Mouse (Mus musculus) stomach, embryonic 16.5 days (tissue): ENCODE measurements around the gene Gatm. TPM values are rescaled to one million over a fixed set of nuclear protein-coding genes. Genes with fewer than 3 reads are reported as not detected.
A peak's percentile ranks its signal among the peaks of the same experiment; 100 is the strongest.

ENCODE experiments used
- ATAC-seq: fragments of 200-750 bp; cut with Nextera tagmentation; 2 replicates; pipeline ENCODE4 v1.8.0; 2017; ENCODE audit warnings: moderate number of reproducible peaks, moderate TSS enrichment; ENCODE audit not compliant: insufficient read depth, low FRiP score
- H3K27ac ChIP-seq: fragments of 300-500 bp; sonication (generic); 2 replicates; pipeline ENCODE4 v1.5.1; 2014; ENCODE audit warnings: low read length
- H3K27me3 ChIP-seq: fragments of 300-500 bp; sonication (generic); 2 replicates; pipeline ENCODE4 v1.6.1; 2014; ENCODE audit warnings: low read length, control low read depth, mixed read lengths; ENCODE audit not compliant: control insufficient read depth, insufficient read depth
- H3K36me3 ChIP-seq: fragments of 300-500 bp; sonication (generic); 2 replicates; pipeline ENCODE4 v1.6.1; 2014; ENCODE audit warnings: low read length; ENCODE audit not compliant: control insufficient read depth, insufficient read depth
- H3K4me1 ChIP-seq: fragments of 300-500 bp; sonication (generic); 2 replicates; pipeline ENCODE4 v1.6.1; 2014; ENCODE audit warnings: low read length, control low read depth, mixed read lengths; ENCODE audit not compliant: control insufficient read depth, insufficient read depth
- H3K4me2 ChIP-seq: fragments of 300-500 bp; sonication (generic); 2 replicates; pipeline ENCODE4 v1.6.1; 2014; ENCODE audit warnings: low read depth, low read length, mixed read lengths
- H3K4me3 ChIP-seq: fragments of 300-500 bp; sonication (generic); replicated peaks from 2 replicates; pipeline ENCODE4 v1.5.1; 2014; ENCODE audit warnings: mild to moderate bottlenecking, low read length
- H3K9ac ChIP-seq: fragments of 300-500 bp; sonication (generic); 2 replicates; pipeline ENCODE4 v1.6.1; 2014; ENCODE audit warnings: low read length
- H3K9me3 ChIP-seq: fragments of 300-500 bp; sonication (generic); replicated peaks from 2 replicates; pipeline ENCODE4 v1.6.1; 2016; ENCODE audit warnings: low read length, control low read depth; ENCODE audit not compliant: control insufficient read depth
- WGBS: fragments of 180-500 bp; shearing (Covaris S2); extraction: QIAGEN DNeasy Blood & Tissue Kit; methylation state at CpG from one replicate; pipeline ENCODE4 v1.1.7; 2014; 5-methylcytosine and 5-hydroxymethylcytosine counted together
- polyA plus RNA-seq: library from polyadenylated mRNA; unstranded; fragments of >200 nt; fragmentation: Nextera tagmentation; extraction: Ambion mirVana; gene quantifications from 2 replicates; pipeline ENCODE4 v1.2.1, GENCODE M21; 2015

Gene Gatm
- 22.5 and 47.0 TPM in 2 replicates for polyA plus RNA-seq

GRCm38 (mm10) chr2:122610746-122611653 is at the start of gene Gatm:
TSS of gene Gatm (minus strand) at chr2:122611303.
- Histone ChIP-seq H3K36me3 (no peaks in the 10 kb centered on the region), H3K4me1 (peaks cover 3% of the 10 kb centered on the region; the same call in 1 of the 2 replicates), H3K27me3 (0 out of 2 replicates have a peak, but pooled peaks cover 4% of the 10 kb centered on the region), H3K9ac (peak within 1 kb of the TSS; percentile 72), H3K4me3 (peak within 1 kb of the TSS; percentile 53), H3K4me2 (peak within 1 kb of the TSS; percentile 90), H3K9me3 (no peaks in the 10 kb centered on the region), H3K27ac (no peak within 1 kb of the TSS)
- WGBS, result 3% methylated on average over 48 of the region's 48 CpGs
- peak; percentile 92 for ATAC-seq

GRCm38 (mm10) chr2:122659825-122660224 is 48.7 kb upstream of the Gatm start:
- Histone ChIP-seq H3K27me3 (no peaks in the 10 kb centered on the region), H3K36me3 (no peaks in the 10 kb centered on the region), H3K27ac (no peak overlapping the region), H3K9me3 (no peaks in the 10 kb centered on the region), H3K4me2 (no peak overlapping the region), H3K4me1 (no peaks in the 10 kb centered on the region), H3K9ac (no peak overlapping the region), H3K4me3 (no peak overlapping the region)
- WGBS, result 81% methylated on average over 7 of the region's 7 CpGs
- ATAC-seq, result no peak

GRCm38 (mm10) chr2:122657707-122658524 is 46.8 kb upstream of the Gatm start:
- Histone ChIP-seq H3K4me1 (no peaks in the 10 kb centered on the region), H3K36me3 (no peaks in the 10 kb centered on the region), H3K4me2 (no peak overlapping the region), H3K27ac (peak overlapping the region; percentile 92), H3K9ac (no peak overlapping the region), H3K27me3 (no peaks in the 10 kb centered on the region), H3K9me3 (no peaks in the 10 kb centered on the region), H3K4me3 (no peak overlapping the region)
- WGBS, result 67% methylated on average over 11 of the region's 11 CpGs
- ATAC-seq, result peak; percentile 90

GRCm38 (mm10) chr2:122656767-122657166 is 45.7 kb upstream of the Gatm start:
- no peak overlapping the region for H3K4me3 ChIP-seq
- H3K27me3 ChIP-seq, result no peaks in the 10 kb centered on the region
- H3K4me2 ChIP-seq, result no peak overlapping the region
- H3K9ac ChIP-seq, result no peak overlapping the region
- 48% methylated on average over 9 of the region's 9 CpGs for WGBS
- H3K9me3 ChIP-seq, result no peaks in the 10 kb centered on the region
- H3K36me3 ChIP-seq, result no peaks in the 10 kb centered on the region
- H3K4me1 ChIP-seq, result no peaks in the 10 kb centered on the region
- peak overlapping the region; percentile 92; the same call in 1 of the 2 replicates for H3K27ac ChIP-seq
- ATAC-seq, result no peak

- 41% methylated on average over 2 of the region's 2 CpGs for WGBS
- Histone ChIP-seq H3K9me3 (no peaks in the 10 kb centered on the region), H3K27ac (peak overlapping the region; percentile 33; the same call in 1 of the 2 replicates), H3K9ac (no peak overlapping the region), H3K4me3 (no peak overlapping the region), H3K4me2 (no peak overlapping the region), H3K4me1 (no peaks in the 10 kb centered on the region), H3K27me3 (no peaks in the 10 kb centered on the region), H3K36me3 (no peaks in the 10 kb centered on the region)
- ATAC-seq, result no peak
Measured at GRCm38 (mm10) chr2:122656052-122656451, 44.9 kb upstream of the Gatm start.

- no peak overlapping the region; the same call in 1 of the 2 replicates for H3K27ac ChIP-seq
- no peaks in the 10 kb centered on the region for H3K9me3 ChIP-seq
- no peak overlapping the region for H3K4me3 ChIP-seq
- no peak overlapping the region for H3K4me2 ChIP-seq
- H3K27me3 ChIP-seq, result no peaks in the 10 kb centered on the region
- H3K9ac ChIP-seq, result no peak overlapping the region
- no peak for ATAC-seq
- no peaks in the 10 kb centered on the region for H3K36me3 ChIP-seq
- no peaks in the 10 kb centered on the region for H3K4me1 ChIP-seq
- WGBS, result 47% methylated on average over 17 of the region's 17 CpGs
Measured at GRCm38 (mm10) chr2:122652096-122653084, 41.3 kb upstream of the Gatm start.

DNA sequence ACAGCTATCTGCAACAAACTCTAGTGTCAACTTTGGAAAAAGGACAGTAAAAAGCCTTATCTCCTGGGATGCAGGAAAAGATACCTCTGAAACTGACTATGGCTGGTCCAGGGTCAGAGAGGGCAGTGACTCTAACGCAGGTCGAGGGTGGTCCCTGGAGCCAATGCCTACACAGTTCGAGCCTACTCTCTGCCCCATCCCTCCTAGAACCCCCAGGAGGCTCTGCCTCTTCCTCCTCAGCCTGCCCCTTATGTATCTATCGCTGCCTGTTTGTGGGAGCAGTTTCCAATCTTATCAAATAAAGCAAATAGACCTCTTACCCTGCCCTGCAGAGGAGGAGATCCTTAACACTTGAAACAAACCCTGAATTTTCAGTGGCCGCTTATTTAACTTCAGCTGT is 27.6 kb upstream of the Gatm start:
- Histone ChIP-seq H3K9me3 (no peaks in the 10 kb centered on the region), H3K27ac (no peak overlapping the region), H3K9ac (no peak overlapping the region), H3K4me3 (peak overlapping the region; percentile 12; the same call in 1 of the 2 replicates), H3K4me1 (no peaks in the 10 kb centered on the region), H3K36me3 (no peaks in the 10 kb centered on the region), H3K27me3 (no peaks in the 10 kb centered on the region), H3K4me2 (no peak overlapping the region)
- ATAC-seq, result no peak
- 33% methylated on average over 5 of the region's 5 CpGs for WGBS

GRCm38 (mm10) chr2:122638029-122638428 is 26.9 kb upstream of the Gatm start:
- Histone ChIP-seq H3K4me3 (peak overlapping the region; percentile 44), H3K4me2 (peak overlapping the region; percentile 55), H3K36me3 (no peaks in the 10 kb centered on the region), H3K9me3 (no peaks in the 10 kb centered on the region), H3K9ac (peak overlapping the region; percentile 48; the same call in 1 of the 2 replicates), H3K4me1 (no peaks in the 10 kb centered on the region), H3K27me3 (no peaks in the 10 kb centered on the region), H3K27ac (no peak overlapping the region)
- no peak for ATAC-seq
- WGBS, result 29% methylated on average over 12 of the region's 12 CpGs
